Mouse (Mus musculus) lung, postnatal 14 days (tissue): Measurements from ENCODE around the gene Ino80e.
"Not testable (repeated sequence)": the region's sequence is repeated elsewhere in the genome, so short reads cannot be mapped to it uniquely, and the experiment has no call there.

Experiments used
- DNase-seq: peaks from one replicate; pipeline ENCODE4 v3.0.0; 2021

Gene Ino80e

GRCm38 (mm10) chr7:126862147-126862784 is at the start of gene Ino80e:
Ino80e (minus strand) TSS chr7:126862377.
- peak; percentile 95 for DNase-seq

DNA sequence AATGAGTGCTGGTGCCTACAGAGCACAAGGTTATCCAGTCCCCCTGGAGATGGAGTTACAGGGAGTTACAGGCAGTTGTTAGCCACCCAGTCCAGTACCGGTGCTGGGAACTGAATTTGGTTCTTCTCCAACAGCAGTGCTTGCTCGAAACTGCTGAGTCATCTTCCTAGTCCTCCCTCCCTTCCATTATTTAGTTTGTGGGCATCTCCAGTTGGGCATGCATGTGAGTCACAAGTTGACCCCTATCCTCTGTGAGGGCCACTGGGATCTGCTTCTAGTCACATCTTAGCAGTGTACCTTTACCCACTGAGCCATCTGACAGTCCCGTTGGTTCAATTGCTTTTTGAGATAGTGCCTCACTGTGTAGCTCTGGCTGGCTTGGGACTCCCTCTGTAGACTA is 43.4 kb upstream of the Ino80e start:
- no peak for DNase-seq

- DNase-seq, result not testable (repeated sequence)
These were observed 37.6 kb upstream of the Ino80e start for GRCm38 (mm10) chr7:126899781-126900180.

DNA sequence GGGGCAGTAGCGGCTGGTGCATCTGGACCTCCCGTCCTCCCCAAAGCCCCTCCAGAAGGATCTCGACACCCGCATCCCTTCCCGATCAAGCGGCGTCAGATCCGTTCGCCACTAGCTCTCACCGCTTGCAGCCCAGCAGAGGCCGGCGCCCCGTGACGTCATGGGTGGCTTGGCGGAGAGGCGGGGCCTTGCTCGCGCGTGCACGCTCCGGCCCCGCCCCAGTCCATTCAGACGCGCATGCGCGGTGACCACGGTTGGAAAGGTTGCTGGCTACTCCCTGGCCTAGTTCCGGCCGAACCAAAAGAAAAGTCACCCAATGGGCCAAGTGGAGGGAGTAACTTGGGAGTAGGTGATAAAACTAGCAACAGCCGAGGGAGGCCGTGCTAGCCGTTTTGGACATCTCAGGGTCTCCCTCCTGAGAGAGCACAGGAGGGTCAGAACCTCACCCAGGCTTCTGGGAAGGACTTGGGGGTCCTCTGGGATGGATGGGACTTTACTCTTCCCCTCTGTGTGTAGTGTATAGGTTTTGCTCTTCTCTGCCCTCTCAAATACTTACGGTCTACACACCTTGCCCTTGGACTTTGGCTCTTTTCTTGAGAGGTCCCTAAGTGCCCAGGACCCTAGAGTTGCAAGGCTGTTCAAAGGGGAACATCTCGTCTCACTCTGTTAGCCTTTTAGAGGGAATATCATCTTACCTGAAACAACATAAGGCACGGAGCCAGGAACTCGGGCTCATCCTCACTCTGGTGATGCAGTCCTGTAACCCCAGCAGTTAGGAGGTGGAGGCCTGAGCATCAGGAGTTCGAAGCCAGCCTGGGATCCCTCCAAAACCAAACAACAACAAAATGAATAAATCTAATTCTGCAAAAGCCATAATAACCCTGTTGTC is 36.2 kb upstream of the Ino80e start:
- DNase-seq, result peak; percentile 99

DNA sequence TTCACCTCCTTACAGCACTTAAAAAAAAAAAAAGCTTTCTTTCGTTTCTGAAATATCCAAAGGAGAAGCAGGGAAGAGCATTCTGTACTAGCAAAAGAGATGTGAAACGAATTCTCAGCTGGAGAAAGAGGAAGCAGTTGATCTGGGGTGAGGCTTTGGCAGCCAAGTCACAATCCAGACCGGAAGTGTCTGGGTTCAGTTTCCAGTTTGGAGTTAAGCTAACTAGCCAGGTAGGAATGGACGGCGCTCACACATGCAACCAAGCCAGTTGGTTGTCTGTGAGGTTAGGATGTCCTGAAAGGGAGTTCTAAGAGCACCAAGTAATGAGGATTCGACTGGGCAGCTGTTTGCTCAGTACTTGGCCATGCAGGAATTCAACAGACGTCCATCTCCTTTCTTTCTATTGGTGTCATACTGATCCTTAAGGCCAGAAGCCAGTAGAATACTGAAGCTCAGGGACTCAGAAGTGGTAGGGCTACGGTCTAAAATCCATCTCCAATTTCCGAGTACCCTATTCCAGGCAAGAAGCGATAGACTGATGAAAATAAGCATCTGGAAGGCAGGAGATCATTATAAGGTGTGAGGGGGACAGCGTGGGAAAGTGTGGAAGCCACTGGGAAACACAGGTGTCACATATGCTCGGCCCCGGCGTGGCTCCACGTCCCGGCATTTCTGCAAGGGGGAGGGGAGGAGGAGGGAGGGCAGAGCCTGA is 35.4 kb upstream of the Ino80e start:
- DNase-seq, result peak; percentile 31

DNA sequence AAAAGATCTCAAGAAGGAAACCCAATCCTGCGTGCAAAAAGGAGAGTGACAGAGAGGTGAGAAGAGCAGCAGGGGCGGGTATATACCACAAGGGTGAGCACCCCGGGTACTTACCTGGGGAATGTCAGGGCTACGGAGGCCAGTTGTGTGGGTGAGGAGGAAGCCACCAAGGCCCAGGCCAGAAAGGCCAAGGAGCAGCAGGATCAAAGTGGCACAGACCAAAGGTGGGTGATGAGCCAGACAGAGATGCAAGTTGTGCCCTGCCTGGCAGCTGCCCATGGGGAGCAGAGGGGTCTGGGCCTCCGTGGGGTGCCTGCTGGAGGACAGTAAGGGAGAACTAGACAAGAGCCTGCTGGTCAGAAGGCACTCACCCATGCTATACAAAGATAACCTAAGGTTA is 34.7 kb upstream of the Ino80e start:
- no peak for DNase-seq

GRCm38 (mm10) chr7:126888852-126889251 is 26.7 kb upstream of the Ino80e start:
- DNase-seq, result peak; percentile 41

DNA sequence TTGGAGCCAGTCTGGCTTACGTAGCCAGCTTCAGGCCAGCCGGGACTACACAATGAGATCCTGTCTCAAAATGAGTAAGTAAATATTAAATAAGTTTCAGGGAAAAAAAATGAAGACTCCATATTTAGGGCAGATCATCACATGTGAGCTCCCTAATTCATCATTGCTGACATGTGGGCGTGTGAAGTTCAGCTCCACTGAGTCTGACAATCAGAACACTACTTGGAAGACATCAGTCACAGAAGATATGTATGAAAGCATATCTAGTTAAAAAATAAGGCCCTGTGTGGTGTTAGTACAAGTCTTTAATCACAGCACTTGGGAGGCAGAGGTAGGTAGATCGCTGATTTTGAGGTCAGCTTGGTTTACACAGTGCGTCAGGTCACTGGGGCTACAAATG is 25.1 kb upstream of the Ino80e start:
- DNase-seq, result no peak

GRCm38 (mm10) chr7:126884286-126885164 is 22.3 kb upstream of the Ino80e start, which contains the start of gene Taok2:
Taok2 (minus strand) TSS chr7:126884703.
- DNase-seq, result peak; percentile 98

DNA sequence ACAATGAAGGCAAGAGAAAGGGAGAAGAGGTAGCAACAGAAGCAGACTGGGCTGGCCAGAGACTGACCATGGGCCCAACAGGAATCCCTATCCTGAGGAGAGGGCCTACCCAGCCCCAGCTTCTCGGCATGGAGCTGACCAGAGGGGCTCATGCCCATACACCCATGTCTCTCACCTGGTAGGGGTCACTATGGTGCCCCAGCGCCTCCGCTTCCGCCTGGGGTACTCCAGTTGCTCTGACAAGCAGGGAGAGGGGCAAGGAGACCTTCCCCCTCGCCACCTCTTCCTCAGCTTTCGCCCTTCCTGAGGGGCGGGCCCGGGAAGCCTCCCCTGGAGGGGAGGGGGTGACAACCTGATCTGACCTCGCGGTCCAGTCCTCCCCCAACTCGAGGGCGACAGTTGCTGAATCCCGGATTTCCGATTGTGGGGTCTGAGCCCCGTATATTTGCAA is 21.6 kb upstream of the Ino80e start:
- DNase-seq, result no peak

- DNase-seq, result peak; percentile 61
These were observed 18.9 kb upstream of the Ino80e start for GRCm38 (mm10) chr7:126881040-126881439.

GRCm38 (mm10) chr7:126877239-126877638 is 15.1 kb upstream of the Ino80e start:
- no peak for DNase-seq

GRCm38 (mm10) chr7:126870520-126870891 is 8.3 kb upstream of the Ino80e start:
- no peak for DNase-seq

GRCm38 (mm10) chr7:126869780-126870519 is 7.8 kb upstream of the Ino80e start:
- DNase-seq, result no peak

DNA sequence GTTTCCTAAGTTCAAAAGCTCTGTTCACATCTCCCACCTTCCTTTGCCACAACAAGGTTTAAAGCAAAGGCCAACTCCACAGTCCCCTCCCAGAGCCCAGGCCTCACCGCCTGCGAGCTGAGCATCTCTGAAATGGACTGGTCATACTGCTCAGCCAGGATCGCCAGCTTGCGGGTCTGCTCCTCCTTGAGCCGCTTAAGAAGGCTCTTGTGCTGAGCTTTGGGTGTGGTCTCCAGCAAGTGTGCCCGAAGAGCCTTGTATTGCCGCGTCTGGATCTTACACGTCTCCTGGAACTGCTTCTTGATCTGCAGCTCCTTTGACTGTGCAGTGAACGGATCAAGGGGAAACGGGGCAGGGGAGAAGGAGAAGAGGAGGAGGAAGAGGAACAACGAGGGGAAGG is 5.8 kb upstream of the Ino80e start:
- no peak for DNase-seq

DNA sequence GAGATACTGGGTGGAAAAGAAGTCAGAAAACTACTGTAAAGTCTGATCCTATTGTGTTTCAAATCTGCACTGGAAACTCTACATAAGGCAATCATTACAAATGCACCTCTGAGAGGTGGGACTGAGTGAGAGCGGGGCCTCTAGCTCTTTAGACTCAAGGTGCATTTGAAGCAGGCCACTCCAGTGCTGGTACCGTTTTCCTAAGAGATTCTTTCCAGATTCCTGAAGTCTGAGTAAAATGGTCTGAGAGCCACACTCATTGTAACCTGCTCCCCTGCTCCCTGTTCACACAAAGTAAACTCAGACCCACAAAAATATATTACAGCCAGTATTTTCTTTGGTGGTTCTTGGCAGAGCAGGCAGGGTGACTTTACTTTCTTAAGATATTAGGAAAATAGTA is 5.4 kb upstream of the Ino80e start:
- no peak for DNase-seq

GRCm38 (mm10) chr7:126863791-126864190 is 1.6 kb upstream of the Ino80e start:
- no peak for DNase-seq

DNA sequence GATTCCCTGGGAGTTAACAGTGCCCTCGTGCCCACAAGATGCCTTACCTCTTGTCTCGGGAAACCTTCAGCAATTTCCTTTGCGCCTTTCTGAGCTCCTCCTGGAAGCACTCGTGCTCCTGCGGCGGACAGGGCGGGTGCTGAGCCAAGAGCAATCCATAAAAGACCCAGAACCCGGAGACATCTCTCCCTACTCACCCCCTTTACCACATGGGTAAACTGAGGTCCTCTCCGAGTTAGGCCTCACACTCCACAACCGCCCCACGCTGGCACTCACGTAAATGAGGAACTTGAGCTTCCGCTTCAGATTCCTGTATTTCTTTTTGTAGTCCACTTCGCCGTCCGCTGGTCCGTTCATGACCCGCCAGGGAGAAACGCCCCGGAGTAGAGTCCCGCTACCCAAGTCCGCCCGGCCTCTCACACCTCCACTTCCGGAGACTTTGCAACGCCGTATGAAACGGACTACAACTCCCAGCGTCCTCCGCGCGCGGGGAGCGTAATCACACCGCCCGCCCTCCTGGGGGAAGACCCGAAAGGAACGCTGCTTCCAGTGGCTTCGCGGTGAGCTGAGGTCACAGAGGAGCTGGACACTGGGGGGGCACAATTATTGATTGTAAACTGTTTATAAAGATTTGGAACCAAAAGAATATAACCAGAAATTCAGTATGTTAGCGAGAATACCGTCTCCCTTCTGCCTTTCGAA is 597 bp downstream of the Ino80e start, which contains the start of gene Hirip3:
Gene Hirip3, plus strand, starts transcription at position 544 of the 702 bp plus-strand sequence.
- DNase-seq, result peak; percentile 96

DNA sequence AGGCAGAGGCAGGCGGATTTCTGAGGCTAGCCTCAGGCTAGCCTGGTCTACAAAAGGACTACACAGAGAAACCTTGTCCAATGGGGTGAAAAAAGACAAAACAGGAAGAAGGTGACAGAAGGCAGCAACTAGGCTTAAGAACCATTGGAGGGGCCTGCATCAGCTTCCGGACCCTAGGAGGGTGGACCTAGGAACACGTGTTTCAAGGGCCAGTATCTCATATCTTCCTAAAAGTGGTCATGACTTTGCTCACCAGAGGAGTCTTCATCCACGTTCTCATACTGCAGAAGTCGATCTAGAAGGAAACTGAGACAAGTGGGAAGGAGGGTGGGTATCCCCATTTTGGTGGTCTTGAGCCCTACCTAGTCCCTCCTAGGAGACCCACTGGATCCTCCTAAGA is 1.2 kb downstream of the Ino80e start:
- no peak for DNase-seq

- no peak for DNase-seq
These were observed 5.3 kb downstream of the Ino80e start for GRCm38 (mm10) chr7:126856741-126857420.
